Mouse (Mus musculus) MEL (cell line): ENCODE measurements at regions not wholly inside any gene's neighbourhood (a gene's known extent, or its start where the extent isn't known, plus 50 kb on each side); places are given as distances from the start of the nearest gene placed in this dataset.

Experiments used
- DNase-seq: peaks from one replicate; pipeline ENCODE4 v3.0.0; 2011; ENCODE audit warnings: low read depth, low spot score
- H3K27ac ChIP-seq: 2 replicates; pipeline ENCODE4 v1.5.1; 2012; ENCODE audit warnings: low read depth, mild to moderate bottlenecking, control low read depth, low read length, moderate library complexity; ENCODE audit not compliant: control insufficient read depth
- H3K27me3 ChIP-seq, 2 experiments: fragments of 150-350 bp in 1 of 2; sonication (generic) in 1 of 2; 2 replicates each; pipeline ENCODE4 v1.6.1; 2012; ENCODE audit warnings: low read length in 2 of 2, mild to moderate bottlenecking in 2 of 2, improper control_type of control experiment in 1 of 2, moderate library complexity in 1 of 2; ENCODE audit not compliant: insufficient read depth in 2 of 2, control insufficient read depth in 1 of 2
- H3K36me3 ChIP-seq, 2 experiments: 2 replicates each; pipeline ENCODE4 v1.6.1; 2012 to 2014; ENCODE audit warnings: low read length in 2 of 2, improper control_type of control experiment in 1 of 2, inconsistent platforms in 1 of 2, mild to moderate bottlenecking in 1 of 2; ENCODE audit not compliant: insufficient read depth in 2 of 2, control insufficient read depth in 1 of 2
- H3K4me1 ChIP-seq, 2 experiments: fragments of 150-350 bp in 1 of 2; sonication (generic) in 1 of 2; 2 replicates each; pipeline ENCODE4 v1.6.1; 2012; ENCODE audit warnings: low read length in 2 of 2, improper control_type of control experiment in 1 of 2, mild to moderate bottlenecking in 1 of 2; ENCODE audit not compliant: insufficient read depth in 2 of 2, control insufficient read depth in 1 of 2
- H3K4me3 ChIP-seq, 2 experiments: fragments of 150-350 bp in 1 of 2; sonication (generic) in 1 of 2; 2 replicates each; pipeline ENCODE4 v1.5.1; 2012; ENCODE audit warnings: low read depth in 2 of 2, low read length in 2 of 2, mild to moderate bottlenecking in 2 of 2, moderate library complexity in 2 of 2, control low read depth in 1 of 2, improper control_type of control experiment in 1 of 2; ENCODE audit not compliant: control insufficient read depth in 1 of 2, insufficient read depth in 1 of 2
- H3K79me2 ChIP-seq: 2 replicates; pipeline ENCODE4 v1.6.1; 2012; ENCODE audit warnings: mild to moderate bottlenecking, low read length, moderate library complexity; ENCODE audit not compliant: control insufficient read depth, poor library complexity, insufficient read depth
- H3K9ac ChIP-seq: 2 replicates; pipeline ENCODE4 v1.6.1; 2012; ENCODE audit warnings: low read depth, mild to moderate bottlenecking, control low read depth, low read length, moderate library complexity; ENCODE audit not compliant: control insufficient read depth, poor library complexity, severe bottlenecking
- H3K9me3 ChIP-seq: fragments of 150-350 bp; sonication (generic); replicated peaks from 2 replicates; pipeline ENCODE4 v1.6.1; 2012; ENCODE audit warnings: mild to moderate bottlenecking, low read length, improper control_type of control experiment, moderate library complexity; ENCODE audit not compliant: insufficient read depth
- BHLHE40 ChIP-seq: IDR thresholded peaks from 2 replicates; pipeline ENCODE4 v1.6.1; 2012; ENCODE audit warnings: low read depth, mild to moderate bottlenecking, inconsistent platforms, low read length, improper control_type of control experiment, borderline replicate concordance
- CHD2 ChIP-seq: IDR thresholded peaks from 2 replicates; pipeline ENCODE4 v1.6.1; 2011; ENCODE audit warnings: low read length, improper control_type of control experiment
- CTCF ChIP-seq, 3 experiments: IDR thresholded peaks in 2 of 3; conservative IDR thresholded peaks in 1 of 3; 2 replicates each; pipeline ENCODE4 v1.5.1; 2011 to 2012; ENCODE audit warnings: low read length in 3 of 3, low read depth in 2 of 3, mild to moderate bottlenecking in 2 of 3, improper control_type of control experiment in 1 of 3, inconsistent platforms in 1 of 3, mixed read lengths in 1 of 3, moderate library complexity in 1 of 3; ENCODE audit not compliant: control insufficient read depth in 1 of 3, insufficient read depth in 1 of 3, poor library complexity in 1 of 3, severe bottlenecking in 1 of 3
- E2F4 ChIP-seq: IDR thresholded peaks from 2 replicates; pipeline ENCODE4 v1.6.1; 2011; ENCODE audit warnings: low read depth, low read length, improper control_type of control experiment, borderline replicate concordance
- ELF1 ChIP-seq: IDR thresholded peaks from 2 replicates; pipeline ENCODE4 v1.6.1; 2014; ENCODE audit warnings: low read depth, mild to moderate bottlenecking, inconsistent platforms, low read length, improper control_type of control experiment, moderate library complexity
- GABPA ChIP-seq: IDR thresholded peaks from 2 replicates; pipeline ENCODE4 v1.6.1; 2012; ENCODE audit warnings: low read depth, mild to moderate bottlenecking, inconsistent platforms, low read length, improper control_type of control experiment, moderate library complexity
- GATA1 ChIP-seq: IDR thresholded peaks from 2 replicates; pipeline ENCODE4 v1.6.1; 2011; ENCODE audit warnings: low read depth, low read length, improper control_type of control experiment
- HCFC1 ChIP-seq: IDR thresholded peaks from 2 replicates; pipeline ENCODE4 v1.6.1; 2012; ENCODE audit warnings: low read depth, mild to moderate bottlenecking, inconsistent platforms, low read length, improper control_type of control experiment, moderate library complexity
- JUND ChIP-seq: IDR thresholded peaks from 2 replicates; pipeline ENCODE4 v1.6.1; 2011; ENCODE audit warnings: low read depth, mild to moderate bottlenecking, improper control_type of control experiment, low read length
- KAT2A ChIP-seq: conservative IDR thresholded peaks from 2 replicates; pipeline ENCODE4 v1.6.1; 2012; ENCODE audit warnings: low read depth, low read length, improper control_type of control experiment, inconsistent platforms
- MAX ChIP-seq: IDR thresholded peaks from 2 replicates; pipeline ENCODE4 v1.6.1; 2011; ENCODE audit warnings: low read length, improper control_type of control experiment
- MAZ ChIP-seq: IDR thresholded peaks from 2 replicates; pipeline ENCODE4 v1.6.1; 2012; ENCODE audit warnings: low read depth, mild to moderate bottlenecking, inconsistent platforms, low read length, improper control_type of control experiment
- MEF2A ChIP-seq: IDR thresholded peaks from 2 replicates; pipeline ENCODE4 v1.6.1; 2014; ENCODE audit warnings: low read depth, mild to moderate bottlenecking, inconsistent platforms, low read length, improper control_type of control experiment; ENCODE audit not compliant: poor library complexity, insufficient replicate concordance, severe bottlenecking; ENCODE audit errors: extremely low read depth
- MXI1 ChIP-seq: IDR thresholded peaks from 2 replicates; pipeline ENCODE4 v1.6.1; 2011; ENCODE audit warnings: mild to moderate bottlenecking, low read depth, low read length, improper control_type of control experiment
- MYB ChIP-seq: IDR thresholded peaks from 2 replicates; pipeline ENCODE4 v1.6.1; 2011; ENCODE audit warnings: mild to moderate bottlenecking, low read depth, low read length, improper control_type of control experiment
- MYC ChIP-seq: IDR thresholded peaks from 2 replicates; pipeline ENCODE4 v1.6.1; 2011; ENCODE audit warnings: low read depth, mild to moderate bottlenecking, low read length, improper control_type of control experiment, moderate library complexity
- NELFE ChIP-seq: IDR thresholded peaks from 2 replicates; pipeline ENCODE4 v1.6.1; 2011; ENCODE audit warnings: low read depth, low read length, improper control_type of control experiment
- POLR2A ChIP-seq, 2 experiments: IDR thresholded peaks; 2 replicates each; pipeline ENCODE4 v1.6.1; 2011 to 2012; ENCODE audit warnings: low read length in 2 of 2, mild to moderate bottlenecking in 2 of 2, control low read depth in 1 of 2, improper control_type of control experiment in 1 of 2, low read depth in 1 of 2, moderate library complexity in 1 of 2; ENCODE audit not compliant: control insufficient read depth in 1 of 2, insufficient read depth in 1 of 2, poor library complexity in 1 of 2
- POLR2AphosphoS5 ChIP-seq: IDR thresholded peaks from 2 replicates; pipeline ENCODE4 v1.6.1; 2012; ENCODE audit warnings: low read depth, borderline replicate concordance, mild to moderate bottlenecking, inconsistent platforms, low read length, moderate library complexity, mixed read lengths
- RCOR1 ChIP-seq: IDR thresholded peaks from 2 replicates; pipeline ENCODE4 v1.6.1; 2012; ENCODE audit warnings: low read depth, mild to moderate bottlenecking, inconsistent platforms, low read length, improper control_type of control experiment
- SIN3A ChIP-seq: IDR thresholded peaks from 2 replicates; pipeline ENCODE4 v1.6.1; 2012; ENCODE audit warnings: low read length, improper control_type of control experiment, inconsistent platforms
- SMC3 ChIP-seq: IDR thresholded peaks from 2 replicates; pipeline ENCODE4 v1.6.1; 2011; ENCODE audit warnings: low read depth, low read length, improper control_type of control experiment
- TAL1 ChIP-seq: IDR thresholded peaks from 2 replicates; pipeline ENCODE4 v1.6.1; 2012; ENCODE audit warnings: mild to moderate bottlenecking, inconsistent platforms, low read length, moderate library complexity, mixed read lengths
- TCF12 ChIP-seq: IDR thresholded peaks from 2 replicates; pipeline ENCODE4 v1.6.1; 2014; ENCODE audit warnings: low read depth, mild to moderate bottlenecking, inconsistent platforms, low read length, improper control_type of control experiment, moderate library complexity
- UBTF ChIP-seq: IDR thresholded peaks from 2 replicates; pipeline ENCODE4 v1.6.1; 2012; ENCODE audit warnings: low read depth, mild to moderate bottlenecking, inconsistent platforms, low read length, improper control_type of control experiment, moderate library complexity, borderline replicate concordance; ENCODE audit not compliant: insufficient read depth
- USF2 ChIP-seq, 2 experiments: IDR thresholded peaks; 2 replicates each; pipeline ENCODE4 v1.6.1; 2011 to 2012; ENCODE audit warnings: improper control_type of control experiment in 2 of 2, low read length in 2 of 2, borderline replicate concordance in 1 of 2, inconsistent platforms in 1 of 2, low read depth in 1 of 2, mild to moderate bottlenecking in 1 of 2; ENCODE audit not compliant: insufficient read depth in 1 of 2
- ZKSCAN1 ChIP-seq: IDR thresholded peaks from 2 replicates; pipeline ENCODE4 v1.6.1; 2012; ENCODE audit warnings: low read depth, mild to moderate bottlenecking, inconsistent platforms, low read length, improper control_type of control experiment, moderate library complexity
- ZMIZ1 ChIP-seq: IDR thresholded peaks from 2 replicates; pipeline ENCODE4 v1.6.1; 2012; ENCODE audit warnings: low read depth, mild to moderate bottlenecking, inconsistent platforms, low read length, improper control_type of control experiment, moderate library complexity
- ZNF384 ChIP-seq: IDR thresholded peaks from 2 replicates; pipeline ENCODE4 v1.6.1; 2012; ENCODE audit warnings: low read depth, mild to moderate bottlenecking, inconsistent platforms, low read length, improper control_type of control experiment

GRCm38 (mm10) chr13:63668576-63668975, 95.2 kb upstream of the Ptch1 start:
- H3K27me3 ChIP-seq: peaks cover 8 to 9% of the 10 kb centered on the region in 2 experiments
- no peak overlapping the region for H3K27ac ChIP-seq
- no peaks in the 10 kb centered on the region for H3K79me2 ChIP-seq
- TF ChIP-seq KAT2A (no peak), ELF1 (no peak), RCOR1 (no peak), ZNF384 (no peak), USF2 (IDR thresholded peaks at IDR 0.05; ENCODE audit: borderline replicate concordance in 1 of 2, insufficient read depth in 1 of 2, low read depth in 1 of 2, low read length in 2 of 2) (no peak), ZKSCAN1 (no peak), POLR2AphosphoS5 (no peak), SMC3 (no peak), GATA1 (no peak), TAL1 (no peak), TCF12 (no peak), HCFC1 (no peak), MEF2A (no peak), CHD2 (no peak), GABPA (no peak), POLR2A (IDR thresholded peaks at IDR 0.05; ENCODE audit: control insufficient read depth in 1 of 2, insufficient read depth in 1 of 2, low read depth in 1 of 2, low read length in 2 of 2, poor library complexity in 1 of 2) (no peak), JUND (no peak)
- no peak overlapping the region for H3K9ac ChIP-seq
- H3K36me3 ChIP-seq: no peaks in the 10 kb centered on the region
- no peaks in the 10 kb centered on the region for H3K9me3 ChIP-seq
- no peaks in the 10 kb centered on the region for H3K4me1 ChIP-seq
- no peak for DNase-seq
- H3K4me3 ChIP-seq: no peak overlapping the region

- H3K4me3 ChIP-seq: no peak overlapping the region
- no peak for TF ChIP-seq MYB
- no peak for TF ChIP-seq MAX
- no peak for TF ChIP-seq MXI1
- no peak for TF ChIP-seq BHLHE40
- TF ChIP-seq E2F4: no peak
- no peak for TF ChIP-seq MAZ
- no peak for TF ChIP-seq SIN3A
- TF ChIP-seq UBTF: no peak
- no peak for TF ChIP-seq CTCF (IDR thresholded peaks at IDR 0.05 in 2 of 3, conservative IDR thresholded peaks at IDR 0.05 in 1 of 3; ENCODE audit: control insufficient read depth in 1 of 3, insufficient read depth in 1 of 3, low read depth in 2 of 3, low read length in 3 of 3, poor library complexity in 1 of 3, severe bottlenecking in 1 of 3)
- no peak for TF ChIP-seq MYC
- TF ChIP-seq NELFE: no peak
- no peak for TF ChIP-seq CHD2
- TF ChIP-seq POLR2AphosphoS5: no peak
- TF ChIP-seq ZMIZ1: no peak
- TF ChIP-seq, all 39 proteins: peak for 0
These were observed 95.6 kb upstream of the Ptch1 start for GRCm38 (mm10) chr13:63669031-63669430.

More at GRCm38 (mm10) chr13:63669031-63669430, 95.6 kb upstream of the Ptch1 start:
- no peaks in the 10 kb centered on the region for H3K36me3 ChIP-seq
- DNase-seq: no peak
- H3K9me3 ChIP-seq: no peaks in the 10 kb centered on the region
- no peak overlapping the region for H3K27ac ChIP-seq
- no peak overlapping the region for H3K9ac ChIP-seq
- no peaks in the 10 kb centered on the region for H3K4me1 ChIP-seq
- peaks cover 6 to 8% of the 10 kb centered on the region in 2 experiments for H3K27me3 ChIP-seq
- no peaks in the 10 kb centered on the region for H3K79me2 ChIP-seq
